Mouse (Mus musculus) kidney, adult 2 months (tissue): ENCODE results near the gene Kremen1. TPM values are rescaled to one million over a fixed set of nuclear protein-coding genes. Genes with fewer than 3 reads are reported as not detected.

Experiments used
- DNase-seq: peaks from one replicate; pipeline ENCODE4 v3.0.0; 2021
- H3K27ac ChIP-seq: fragments of 200-500 bp; 2 replicates; pipeline ENCODE4 v1.5.1; 2012; ENCODE audit warnings: low read depth, low read length, control low read depth, inconsistent platforms; ENCODE audit not compliant: insufficient read depth
- H3K27me3 ChIP-seq: fragments of 200-500 bp; replicated peaks from 2 replicates; pipeline ENCODE4 v1.6.1; 2012; ENCODE audit warnings: mild to moderate bottlenecking, moderate library complexity, low read length, inconsistent platforms; ENCODE audit not compliant: control insufficient read depth, insufficient read depth
- H3K36me3 ChIP-seq: fragments of 200-500 bp; 2 replicates; pipeline ENCODE4 v1.6.1; 2012; ENCODE audit warnings: mild to moderate bottlenecking, moderate library complexity, low read length, inconsistent platforms; ENCODE audit not compliant: control insufficient read depth, insufficient read depth
- H3K4me1 ChIP-seq: fragments of 200-500 bp; 2 replicates; pipeline ENCODE4 v1.6.1; 2011; ENCODE audit warnings: low read length; ENCODE audit not compliant: control insufficient read depth, insufficient read depth
- H3K4me3 ChIP-seq: fragments of 200-500 bp; 2 replicates; pipeline ENCODE4 v1.5.1; 2011; ENCODE audit warnings: mild to moderate bottlenecking, low read depth, low read length, control low read depth; ENCODE audit not compliant: insufficient read depth
- CTCF ChIP-seq: fragments of 200-500 bp; conservative IDR thresholded peaks from 2 replicates; pipeline ENCODE4 v1.5.1; 2011; ENCODE audit warnings: low read depth, mild to moderate bottlenecking, control low read depth, low read length, moderate library complexity, mixed read lengths; ENCODE audit not compliant: insufficient read depth, insufficient read length
- POLR2A ChIP-seq: fragments of 200-500 bp; IDR thresholded peaks from one replicate; pipeline ENCODE4 v1.6.1; 2011; ENCODE audit warnings: low read depth, low read length, control low read depth
- WGBS: fragments of 180-500 bp; shearing (Covaris S2); methylation state at CpG from one replicate; pipeline ENCODE4 v1.1.7; 2018; 5-methylcytosine and 5-hydroxymethylcytosine counted together
- polyA plus RNA-seq: library from polyadenylated mRNA; depleted of rRNA; stranded (reverse); fragments of >200 nt; gene quantifications from 2 replicates; pipeline ENCODE4 v1.2.3, GENCODE M21; 2012

Gene Kremen1
- polyA plus RNA-seq, 1 experiment, result 21.6 TPM

GRCm38 (mm10) chr11:5296576-5297115, 35.3 kb upstream of the Kremen1 start:
- H3K4me3 ChIP-seq, result no peak overlapping the region
- peaks cover 23% of the 10 kb centered on the region for H3K4me1 ChIP-seq
- WGBS, result 28% methylated on average over 2 of the region's 2 CpGs
- H3K36me3 ChIP-seq, result no peaks in the 10 kb centered on the region
- DNase-seq, result peak; percentile 50
- no peaks in the 10 kb centered on the region for H3K27me3 ChIP-seq
- peak overlapping the region; percentile 62 for H3K27ac ChIP-seq
- TF ChIP-seq POLR2A (no peak), CTCF (no peak)

DNA sequence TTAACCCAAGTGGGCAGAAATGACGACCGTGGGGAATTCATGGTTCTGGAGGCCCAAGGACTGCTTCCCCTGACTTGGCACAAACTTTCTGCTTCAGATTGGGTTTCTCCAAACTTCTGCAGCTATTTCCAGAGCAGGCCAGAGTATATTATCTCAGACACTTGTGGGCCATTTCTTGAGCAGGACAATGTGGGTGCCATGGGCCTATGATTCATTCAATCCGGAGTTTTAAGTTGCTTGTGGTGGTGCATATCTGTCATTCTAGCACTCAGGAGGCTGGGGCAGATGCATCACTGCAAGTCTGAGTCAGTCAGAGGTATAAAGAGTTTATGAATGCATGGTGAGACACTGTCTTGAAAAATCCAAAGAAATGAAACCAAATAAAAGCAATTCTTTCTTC, 33.4 kb upstream of the Kremen1 start:
- no peaks in the 10 kb centered on the region for H3K27me3 ChIP-seq
- H3K36me3 ChIP-seq, result no peaks in the 10 kb centered on the region
- no peak overlapping the region for H3K4me3 ChIP-seq
- TF ChIP-seq POLR2A (no peak), CTCF (no peak)
- DNase-seq, result no peak
- peaks cover 23% of the 10 kb centered on the region for H3K4me1 ChIP-seq
- H3K27ac ChIP-seq, result no peak overlapping the region
- WGBS, result 73% methylated on average over 3 of the region's 3 CpGs

DNA sequence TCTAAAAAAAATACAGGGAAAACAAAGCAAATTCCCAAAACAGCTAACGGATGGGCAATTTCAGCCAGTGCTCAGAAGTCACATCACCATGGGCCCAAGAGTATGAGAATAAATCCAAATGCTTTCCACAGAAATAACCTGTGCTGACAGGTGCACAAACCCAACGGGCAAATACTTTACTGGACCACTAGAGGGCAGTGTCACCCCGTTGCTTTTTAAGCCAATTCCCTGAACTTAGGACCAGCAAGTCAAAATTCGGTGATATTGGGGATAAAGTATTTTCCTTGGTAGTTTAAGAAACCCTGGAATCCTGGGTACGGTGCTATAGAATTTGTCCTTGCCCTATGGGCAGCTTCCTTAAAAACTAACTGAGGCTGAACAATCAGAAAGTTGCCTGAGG, 29.3 kb upstream of the Kremen1 start:
- H3K36me3 ChIP-seq, result no peaks in the 10 kb centered on the region
- H3K4me1 ChIP-seq, result peaks cover 3% of the 10 kb centered on the region; the same call in 1 of the 2 replicates
- WGBS, result 10% methylated on average over 5 of the region's 5 CpGs
- H3K27me3 ChIP-seq, result no peaks in the 10 kb centered on the region
- no peak overlapping the region for H3K27ac ChIP-seq
- H3K4me3 ChIP-seq, result no peak overlapping the region
- peak; percentile 73 for DNase-seq
- TF ChIP-seq POLR2A (no peak), CTCF (peak; percentile 86)

GRCm38 (mm10) chr11:5289826-5290580, 28.6 kb upstream of the Kremen1 start:
- Histone ChIP-seq H3K4me3 (no peak overlapping the region), H3K4me1 (no peaks in the 10 kb centered on the region; the same call in 1 of the 2 replicates), H3K36me3 (no peaks in the 10 kb centered on the region), H3K27me3 (no peaks in the 10 kb centered on the region), H3K27ac (no peak overlapping the region)
- TF ChIP-seq POLR2A (no peak), CTCF (no peak)
- WGBS, result 55% methylated on average over 4 of the region's 4 CpGs
- no peak for DNase-seq

- DNase-seq, result no peak
- WGBS, result 74% methylated on average over 2 of the region's 2 CpGs
- Histone ChIP-seq H3K4me3 (no peak overlapping the region), H3K27ac (no peak overlapping the region), H3K4me1 (no peaks in the 10 kb centered on the region), H3K36me3 (no peaks in the 10 kb centered on the region), H3K27me3 (no peaks in the 10 kb centered on the region)
- TF ChIP-seq CTCF (peak; percentile 8; the same call in 1 of the 2 replicates), POLR2A (no peak)
Measured at GRCm38 (mm10) chr11:5283987-5284386, 22.6 kb upstream of the Kremen1 start.

GRCm38 (mm10) chr11:5280932-5281331, 19.6 kb upstream of the Kremen1 start:
- H3K36me3 ChIP-seq, result no peaks in the 10 kb centered on the region
- TF ChIP-seq POLR2A (no peak), CTCF (no peak)
- no peaks in the 10 kb centered on the region for H3K27me3 ChIP-seq
- no peak overlapping the region for H3K27ac ChIP-seq
- DNase-seq, result no peak
- WGBS, result 84% methylated on average over 7 of the region's 7 CpGs
- H3K4me3 ChIP-seq, result no peak overlapping the region
- no peaks in the 10 kb centered on the region for H3K4me1 ChIP-seq

- DNase-seq, result no peak
- no peaks in the 10 kb centered on the region for H3K36me3 ChIP-seq
- H3K4me1 ChIP-seq, result no peaks in the 10 kb centered on the region
- no peaks in the 10 kb centered on the region for H3K27me3 ChIP-seq
- WGBS, result 81% methylated on average over 2 of the region's 2 CpGs
- no peak overlapping the region for H3K4me3 ChIP-seq
- TF ChIP-seq POLR2A, result no peak
- no peak for TF ChIP-seq CTCF
- no peak overlapping the region for H3K27ac ChIP-seq
Measured at GRCm38 (mm10) chr11:5278463-5278862, 17.1 kb upstream of the Kremen1 start.
